Mouse (Mus musculus) brain, embryonic 14.5 days (tissue): Measurements from ENCODE around the gene Nek8.

Experiments
- CTCF ChIP-seq: fragments of 200-500 bp; IDR thresholded peaks from 2 replicates; pipeline ENCODE4 v1.5.1; 2012; ENCODE audit warnings: inconsistent platforms, mild to moderate bottlenecking, moderate library complexity, borderline replicate concordance; ENCODE audit not compliant: insufficient read depth, insufficient read length; ENCODE audit errors: extremely low read depth
- POLR2A ChIP-seq: fragments of 200-500 bp; IDR thresholded peaks from 2 replicates; pipeline ENCODE4 v1.6.1; 2012; ENCODE audit warnings: mild to moderate bottlenecking, inconsistent platforms, borderline replicate concordance; ENCODE audit not compliant: poor library complexity, insufficient read depth, insufficient read length, severe bottlenecking; ENCODE audit errors: extremely low read depth

- no peak for TF ChIP-seq POLR2A
- no peak for TF ChIP-seq CTCF
Observed at GRCm38 (mm10) chr11:78167257-78167959, 9.1 kb downstream of the Nek8 start.
